Comparison of ENCODE assay signal across 12 mouse cellular contexts in genomic region chr7:139281195-139281594, GRCm38 (mm10). TPM values are rescaled to one million over a fixed set of nuclear protein-coding genes. Genes with fewer than 3 reads are reported as not detected.
DNase-seq lines count a peak whose midpoint lies in the region; ATAC-seq and TF ChIP-seq lines count a peak whose summit lies in the region.
"Had no signal": no experiment of that assay in that cellular context is flagged by ENCODE, and none has a peak within 500 bp of the region (broad histone marks: within the 10 kb centered on the region; RNA-seq: fewer than 3 reads in every experiment).

No protein-coding gene starts in this region.

- no peak for DNase-seq in heart, embryonic 10.5 days (ENCODE audit: low spot score)
- DNase-seq in heart, adult 8-10 months (ENCODE audit: low spot score), result no peak
- DNase-seq in lung, postnatal 0 days (ENCODE audit: low spot score), result peak; percentile 45
- no peak for DNase-seq in gastrocnemius, postnatal 4 days (ENCODE audit: low spot score in 2 of 2)
- no peak for DNase-seq in spleen, adult 12 weeks (ENCODE audit: low spot score)
- DNase-seq in heart, postnatal 4 days, result no peak
- DNase-seq: adrenal gland, postnatal 36 days; heart, adult 2 months; thymus, adult 18-20 months had no signal

- TF ChIP-seq CTCF in ES-Bruce4 (IDR thresholded peaks at IDR 0.05; ENCODE audit: low read depth, low read length), result no peak
- no peak for TF ChIP-seq CTCF in lung, postnatal 0 days (IDR thresholded peaks at IDR 0.05)

- H3K4me1 ChIP-seq in heart, embryonic 10.5 days, result peaks cover 35% of the 10 kb centered on the region
- H3K4me1 ChIP-seq in ES-Bruce4 (ENCODE audit: control insufficient read depth, insufficient read depth, low read length), result peaks cover 4% of the 10 kb centered on the region
- peaks cover 19% of the 10 kb centered on the region for H3K4me1 ChIP-seq in kidney, embryonic 15.5 days
- peaks cover 19% of the 10 kb centered on the region; the same call in 1 of the 2 replicates for H3K4me1 ChIP-seq in lung, postnatal 0 days (ENCODE audit: insufficient read depth, low read depth, low read length)

- no peaks in the 10 kb centered on the region for H3K36me3 ChIP-seq in heart, embryonic 10.5 days
- no peaks in the 10 kb centered on the region for H3K36me3 ChIP-seq in ES-Bruce4 (ENCODE audit: control insufficient read depth, insufficient read depth, low read length, poor library complexity, severe bottlenecking)
- H3K36me3 ChIP-seq in kidney, embryonic 15.5 days, result no peaks in the 10 kb centered on the region
- no peaks in the 10 kb centered on the region for H3K36me3 ChIP-seq in lung, postnatal 0 days (ENCODE audit: insufficient read depth, low read length)
- H3K36me3 ChIP-seq: embryonic facial prominence, embryonic 12.5 days had no signal

- ATAC-seq in kidney, embryonic 15.5 days (replicated peaks; ENCODE audit: low FRiP score), result 0 out of 2 replicates have a peak, but pooled peaks have one; percentile 40
- peak; percentile 63 for ATAC-seq in lung, postnatal 0 days

- WGBS in heart, embryonic 10.5 days, result 41% methylated on average over 2 of the region's 2 CpGs
- WGBS in kidney, embryonic 15.5 days, result 36% methylated on average over 2 of the region's 2 CpGs
- 25% methylated on average over 2 of the region's 2 CpGs for WGBS in lung, postnatal 0 days

- TF ChIP-seq POLR2A in ES-Bruce4 (IDR thresholded peaks at IDR 0.05; ENCODE audit: insufficient read depth, low read length), result no peak

- no peak overlapping the region for H3K4me3 ChIP-seq in heart, embryonic 10.5 days
- no peak overlapping the region for H3K4me3 ChIP-seq in ES-Bruce4 (ENCODE audit: low read depth, low read length)
- no peak overlapping the region for H3K4me3 ChIP-seq in kidney, embryonic 15.5 days (replicated peaks)
- H3K4me3 ChIP-seq in lung, postnatal 0 days (ENCODE audit: low read depth, low read length), result no peak overlapping the region
- H3K4me3 ChIP-seq: embryonic facial prominence, embryonic 12.5 days; heart, adult 2 months had no signal

- no peak overlapping the region for H3K4me2 ChIP-seq in kidney, embryonic 15.5 days
- no peak overlapping the region for H3K4me2 ChIP-seq in lung, postnatal 0 days (replicated peaks; ENCODE audit: low read depth, low read length)
- H3K4me2 ChIP-seq: embryonic facial prominence, embryonic 12.5 days had no signal

- H3K27me3 ChIP-seq in heart, embryonic 10.5 days (ENCODE audit: insufficient read depth, poor library complexity, severe bottlenecking), result no peaks in the 10 kb centered on the region
- no peaks in the 10 kb centered on the region for H3K27me3 ChIP-seq in ES-Bruce4 (ENCODE audit: control insufficient read depth, insufficient read depth, low read length, poor library complexity, severe bottlenecking)
- no peaks in the 10 kb centered on the region for H3K27me3 ChIP-seq in kidney, embryonic 15.5 days
- no peaks in the 10 kb centered on the region for H3K27me3 ChIP-seq in lung, postnatal 0 days (replicated peaks; ENCODE audit: insufficient read depth, low read length)
- H3K27me3 ChIP-seq: embryonic facial prominence, embryonic 12.5 days had no signal

- H3K9me3 ChIP-seq in heart, embryonic 10.5 days, result no peaks in the 10 kb centered on the region
- H3K9me3 ChIP-seq in ES-Bruce4 (replicated peaks; ENCODE audit: control insufficient read depth, insufficient read depth, low read length, poor library complexity, severe bottlenecking), result no peaks in the 10 kb centered on the region
- H3K9me3 ChIP-seq in kidney, embryonic 15.5 days (replicated peaks), result no peaks in the 10 kb centered on the region
- H3K9me3 ChIP-seq in lung, postnatal 0 days (ENCODE audit: low read length), result no peaks in the 10 kb centered on the region
- H3K9me3 ChIP-seq: embryonic facial prominence, embryonic 12.5 days had no signal

- H3K27ac ChIP-seq in heart, embryonic 10.5 days, result peak overlapping the region; percentile 50
- H3K27ac ChIP-seq in ES-Bruce4 (ENCODE audit: insufficient read depth, low read length), result peak overlapping the region; percentile 28; the same call in 1 of the 2 replicates
- H3K27ac ChIP-seq in kidney, embryonic 15.5 days, result peak overlapping the region; percentile 30; the same call in 1 of the 2 replicates
- peak overlapping the region; percentile 47 for H3K27ac ChIP-seq in lung, postnatal 0 days (ENCODE audit: low read length)
- H3K27ac ChIP-seq: embryonic facial prominence, embryonic 12.5 days; heart, adult 2 months had no signal

- TF ChIP-seq EP300 in ES-Bruce4 (IDR thresholded peaks at IDR 0.05; ENCODE audit: insufficient read depth, low read depth, low read length), result peak; percentile 75; the same call in 1 of the 2 replicates
- no peak for TF ChIP-seq EP300 in lung, postnatal 0 days (IDR thresholded peaks at IDR 0.05)

- H3K9ac ChIP-seq in ES-Bruce4 (ENCODE audit: low read depth, poor library complexity, severe bottlenecking), result no peak overlapping the region
- no peak overlapping the region for H3K9ac ChIP-seq in kidney, embryonic 15.5 days
- H3K9ac ChIP-seq in lung, postnatal 0 days (replicated peaks; ENCODE audit: low read depth), result no peak overlapping the region
- H3K9ac ChIP-seq: embryonic facial prominence, embryonic 12.5 days had no signal

RNA-seq across cellular contexts. Expression of gene Pwwp2b, which starts 32.9 kb away (rescaled TPM):
- polyA plus RNA-seq in heart, embryonic 10.5 days (2016; fragmentation: Nextera tagmentation; extraction: Ambion mirVana), result 10.5 and 11.1 TPM in 2 replicates
- 10 to 100 TPM in 2 of 4 experiments, 1 to 10 TPM in 2; 8.1 to 12.5 (median 10.0) TPM for total RNA-seq in heart, adult 8-10 months (2022)
- 7.5 and 8.3 TPM in 2 replicates for polyA plus RNA-seq in ES-Bruce4 (2011; ENCODE audit: insufficient read depth, insufficient read length, low read depth, missing spikeins)
- 8.1 and 8.7 TPM in 2 replicates for polyA plus RNA-seq in kidney, embryonic 15.5 days (2015; fragmentation: Nextera tagmentation; extraction: Ambion mirVana)
- polyA plus RNA-seq in lung, postnatal 0 days (2015; fragmentation: Nextera tagmentation; extraction: Ambion mirVana), result 23.6 and 27.5 TPM in 2 replicates
- total RNA-seq in gastrocnemius, postnatal 4 days (2021), result 1 to 10 TPM; 7.0 to 7.1 TPM
- 1 to 10 TPM; 7.9 to 9.3 TPM for total RNA-seq in heart, postnatal 4 days (2021)
